Mouse (Mus musculus) liver, embryonic 12.5 days (tissue): Measurements from ENCODE around the gene Gm26657. TPM values are rescaled to one million over a fixed set of nuclear protein-coding genes. Genes with fewer than 3 reads are reported as not detected.

Source experiments
- ATAC-seq: fragments of 200-750 bp; cut with Nextera tagmentation; 2 replicates; pipeline ENCODE4 v1.8.0; 2017; ENCODE audit warnings: moderate number of reproducible peaks, mild to moderate bottlenecking, moderate library complexity
- H3K27ac ChIP-seq: fragments of 300-500 bp; sonication (generic); 2 replicates; pipeline ENCODE4 v1.5.1; 2016; ENCODE audit warnings: mild to moderate bottlenecking
- H3K27me3 ChIP-seq: fragments of 300-500 bp; sonication (generic); replicated peaks from 2 replicates; pipeline ENCODE4 v1.6.1; 2016; ENCODE audit warnings: mild to moderate bottlenecking, moderate library complexity
- H3K36me3 ChIP-seq: fragments of 300-500 bp; sonication (generic); 2 replicates; pipeline ENCODE4 v1.6.1; 2016; ENCODE audit warnings: mild to moderate bottlenecking, moderate library complexity
- H3K4me1 ChIP-seq: fragments of 300-500 bp; sonication (generic); 2 replicates; pipeline ENCODE4 v1.6.1; 2016
- H3K4me2 ChIP-seq: fragments of 300-500 bp; sonication (generic); 2 replicates; pipeline ENCODE4 v1.6.1; 2016; ENCODE audit warnings: mild to moderate bottlenecking, moderate library complexity
- H3K4me3 ChIP-seq: fragments of 300-500 bp; sonication (generic); 2 replicates; pipeline ENCODE4 v1.5.1; 2016; ENCODE audit warnings: mild to moderate bottlenecking, moderate library complexity
- H3K9ac ChIP-seq: fragments of 300-500 bp; sonication (generic); 2 replicates; pipeline ENCODE4 v1.6.1; 2016; ENCODE audit warnings: mild to moderate bottlenecking, moderate library complexity
- H3K9me3 ChIP-seq: fragments of 300-500 bp; sonication (generic); replicated peaks from 2 replicates; pipeline ENCODE4 v1.6.1; 2016; ENCODE audit warnings: mild to moderate bottlenecking, moderate library complexity
- WGBS: fragments of 180-500 bp; shearing (Covaris S2); methylation state at CpG from one replicate; pipeline ENCODE4 v1.1.7; 2016; ENCODE audit not compliant: insufficient replicate concordance; 5-methylcytosine and 5-hydroxymethylcytosine counted together
- polyA plus RNA-seq: library from polyadenylated mRNA; unstranded; fragments of >200 nt; fragmentation: Nextera tagmentation; extraction: Ambion mirVana; gene quantifications from 2 replicates; pipeline ENCODE4 v1.2.1, GENCODE M21; 2016

Gm26657 gene
- not detected in 2 replicates for polyA plus RNA-seq

DNA sequence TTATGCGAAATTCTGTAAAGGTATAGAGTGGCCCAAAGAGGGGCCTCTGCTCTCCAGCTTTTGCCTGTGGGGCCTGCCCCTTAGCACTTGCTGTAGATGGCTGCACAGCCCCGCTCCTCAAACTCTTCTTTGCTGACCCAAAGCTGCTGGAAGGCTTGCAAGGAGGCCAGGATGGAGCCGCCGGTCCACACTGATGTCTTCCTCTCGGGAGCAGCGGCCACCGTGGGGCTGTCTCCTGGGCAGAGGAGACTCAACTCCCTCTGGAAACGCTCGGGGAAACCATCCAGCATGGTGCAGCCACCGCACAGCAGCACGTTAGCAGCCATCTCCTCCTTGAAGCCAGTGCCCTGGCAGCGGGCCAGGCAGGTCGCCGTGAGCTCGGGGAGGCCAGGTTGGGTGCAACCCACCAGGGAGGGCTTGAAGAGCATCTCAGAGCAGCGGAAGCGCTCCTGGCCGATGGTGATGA, at the start of gene Gm26657:
Gene Gm26657 (plus strand): TSS at position 51 of the 466 bp plus-strand sequence.
- Histone ChIP-seq H3K9me3 (no peaks in the 10 kb centered on the region), H3K4me1 (no peaks in the 10 kb centered on the region), H3K27ac (no peak within 1 kb of the TSS), H3K9ac (no peak within 1 kb of the TSS), H3K27me3 (no peaks in the 10 kb centered on the region), H3K36me3 (peaks cover 11% of the 10 kb centered on the region), H3K4me2 (no peak within 1 kb of the TSS), H3K4me3 (no peak within 1 kb of the TSS)
- WGBS = 79% methylated on average over 18 of the region's 18 CpGs
- no peak for ATAC-seq

DNA sequence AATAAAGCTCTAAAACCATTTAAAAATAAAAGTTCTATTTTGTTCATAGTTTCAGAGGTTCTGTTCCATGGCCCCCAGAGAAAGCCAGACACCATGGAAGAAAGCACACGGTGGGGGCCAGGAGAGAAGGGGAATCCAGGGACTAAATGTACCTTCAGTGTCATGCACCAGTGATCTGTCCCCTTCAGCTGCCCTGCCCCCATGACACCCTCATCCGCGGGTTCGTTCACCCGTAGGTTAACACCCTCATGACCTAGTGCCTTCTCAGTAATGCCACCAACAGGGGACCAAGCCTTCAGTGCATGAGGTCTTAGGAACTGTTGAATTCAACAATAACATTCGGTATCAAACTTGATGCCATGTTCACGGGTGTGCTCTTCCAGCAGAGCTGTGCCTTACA, 43.5 kb upstream of the Gm26657 start:
- no peaks in the 10 kb centered on the region for H3K36me3 ChIP-seq
- H3K9ac ChIP-seq = no peak overlapping the region
- no peaks in the 10 kb centered on the region for H3K4me1 ChIP-seq
- H3K4me3 ChIP-seq = no peak overlapping the region
- H3K9me3 ChIP-seq = no peaks in the 10 kb centered on the region
- H3K4me2 ChIP-seq = no peak overlapping the region
- no peak for ATAC-seq
- H3K27me3 ChIP-seq = no peaks in the 10 kb centered on the region
- H3K27ac ChIP-seq = no peak overlapping the region
- 63% methylated on average over 7 of the region's 7 CpGs for WGBS

DNA sequence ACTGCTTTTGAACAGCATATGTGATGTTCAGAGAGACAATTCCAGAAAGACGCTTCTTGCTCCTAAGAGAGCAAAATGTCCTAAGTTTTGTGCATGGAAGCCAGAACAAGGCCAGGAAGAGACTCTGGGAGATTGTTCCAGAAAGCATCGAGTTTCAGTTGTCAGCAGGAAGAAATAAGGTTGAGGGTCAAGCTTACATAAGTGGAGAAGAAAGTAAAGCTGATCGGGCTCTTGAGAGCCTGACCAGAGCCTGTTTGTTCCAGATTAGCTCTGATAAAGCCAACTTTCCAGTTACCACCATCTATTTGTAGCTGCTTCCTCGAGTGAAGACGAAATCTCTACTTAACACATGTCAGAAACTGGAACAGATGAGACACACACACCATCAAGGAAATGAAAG, 41.2 kb upstream of the Gm26657 start:
- H3K27me3 ChIP-seq = no peaks in the 10 kb centered on the region
- H3K27ac ChIP-seq = no peak overlapping the region
- no peaks in the 10 kb centered on the region for H3K4me1 ChIP-seq
- no peak overlapping the region for H3K4me2 ChIP-seq
- no peak overlapping the region for H3K9ac ChIP-seq
- H3K9me3 ChIP-seq = no peaks in the 10 kb centered on the region
- no peak for ATAC-seq
- WGBS = 26% methylated on average over 5 of the region's 5 CpGs
- no peak overlapping the region for H3K4me3 ChIP-seq
- no peaks in the 10 kb centered on the region for H3K36me3 ChIP-seq

DNA sequence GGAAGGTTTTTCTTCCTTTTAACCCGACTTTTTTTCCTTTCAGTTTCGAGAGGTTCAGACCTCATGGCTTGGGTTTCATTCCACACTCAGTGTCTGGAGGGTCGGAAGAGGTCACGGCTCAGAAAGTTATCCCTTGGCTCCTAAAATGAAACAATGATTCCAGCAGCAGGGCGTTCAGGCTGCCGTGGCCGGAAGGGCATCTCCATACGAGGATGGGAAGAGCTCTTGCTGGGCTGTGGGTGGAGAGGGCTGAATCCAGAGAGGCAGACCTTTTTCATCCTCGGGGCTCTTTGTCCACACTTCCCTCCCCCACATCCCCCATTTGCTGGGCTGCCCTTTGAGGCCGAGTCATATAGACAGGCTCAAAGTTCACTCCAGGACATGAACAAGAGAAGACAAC, 37.6 kb upstream of the Gm26657 start:
- 41% methylated on average over 10 of the region's 10 CpGs for WGBS
- Histone ChIP-seq H3K4me1 (no peaks in the 10 kb centered on the region), H3K27ac (no peak overlapping the region), H3K4me2 (0 out of 2 replicates have a peak overlapping the region, but pooled peaks have one; percentile 22), H3K27me3 (no peaks in the 10 kb centered on the region), H3K9me3 (no peaks in the 10 kb centered on the region), H3K36me3 (no peaks in the 10 kb centered on the region), H3K9ac (no peak overlapping the region), H3K4me3 (no peak overlapping the region)
- ATAC-seq = no peak

DNA sequence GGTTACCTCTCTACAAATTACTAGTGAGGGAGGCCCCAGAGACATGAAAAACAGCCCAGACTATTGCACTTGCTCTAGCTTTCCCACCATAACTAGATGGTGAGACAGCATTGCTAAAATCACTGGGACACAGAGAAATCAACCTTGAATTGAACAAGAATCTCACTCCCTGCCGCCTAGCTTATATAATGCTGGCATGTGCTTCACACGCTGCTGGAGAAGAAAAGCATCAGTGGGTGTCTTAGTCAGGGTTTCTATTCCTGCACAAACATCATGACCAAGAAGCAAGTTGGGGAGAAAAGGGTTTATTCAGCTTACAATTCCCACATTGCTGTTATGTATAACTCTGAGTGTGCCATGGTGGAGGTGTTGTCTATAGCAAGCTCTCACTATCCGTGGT, 26.7 kb upstream of the Gm26657 start:
- no peaks in the 10 kb centered on the region for H3K36me3 ChIP-seq
- no peak overlapping the region for H3K4me3 ChIP-seq
- 68% methylated on average over 3 of the region's 3 CpGs for WGBS
- H3K9ac ChIP-seq = no peak overlapping the region
- H3K27me3 ChIP-seq = no peaks in the 10 kb centered on the region
- H3K4me2 ChIP-seq = no peak overlapping the region
- ATAC-seq = no peak
- no peak overlapping the region for H3K27ac ChIP-seq
- H3K4me1 ChIP-seq = no peaks in the 10 kb centered on the region
- H3K9me3 ChIP-seq = no peaks in the 10 kb centered on the region

DNA sequence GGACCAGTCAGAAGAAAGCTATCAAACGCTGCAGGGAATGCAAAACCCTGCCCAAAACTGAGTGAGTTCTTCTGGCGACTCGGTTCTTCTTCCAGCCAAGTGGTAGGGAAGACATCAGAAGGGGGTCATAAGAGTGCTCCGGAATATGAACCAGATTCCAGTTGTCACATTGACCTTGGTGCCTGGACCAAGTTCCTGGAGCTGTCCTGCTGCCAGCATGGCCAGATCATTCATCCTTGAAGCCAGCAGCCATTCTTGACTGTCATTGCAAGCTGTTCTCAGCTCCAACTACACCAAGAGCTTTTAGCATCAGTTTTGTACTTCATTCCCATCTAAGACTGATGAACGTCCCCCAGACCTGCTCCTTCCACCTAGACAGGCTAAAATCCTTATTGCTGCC, 23.1 kb upstream of the Gm26657 start:
- WGBS = 44% methylated on average over 5 of the region's 5 CpGs
- no peaks in the 10 kb centered on the region for H3K9me3 ChIP-seq
- H3K4me1 ChIP-seq = no peaks in the 10 kb centered on the region
- ATAC-seq = no peak
- no peak overlapping the region for H3K27ac ChIP-seq
- H3K9ac ChIP-seq = no peak overlapping the region
- H3K27me3 ChIP-seq = no peaks in the 10 kb centered on the region
- H3K36me3 ChIP-seq = no peaks in the 10 kb centered on the region
- no peak overlapping the region for H3K4me3 ChIP-seq
- no peak overlapping the region for H3K4me2 ChIP-seq

DNA sequence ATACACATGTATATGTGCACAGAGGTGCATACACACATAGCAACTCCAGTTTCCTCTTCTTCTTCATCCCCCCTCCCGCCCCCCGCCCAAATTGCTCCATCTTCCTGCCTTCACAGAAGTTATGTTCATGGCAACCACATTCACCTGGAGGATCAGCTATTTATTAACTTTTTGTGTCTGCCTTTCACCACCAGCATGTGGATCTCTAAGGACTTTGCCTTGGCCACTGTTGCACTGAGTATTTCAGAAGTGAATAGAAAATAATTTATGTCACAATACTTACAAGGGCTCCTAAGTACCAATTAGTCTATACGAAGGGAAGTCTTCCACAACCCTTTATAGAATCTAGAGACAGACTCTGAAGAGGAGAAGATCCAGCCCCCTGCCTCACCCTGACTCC, 21.9 kb upstream of the Gm26657 start:
- no peak overlapping the region for H3K4me2 ChIP-seq

DNA sequence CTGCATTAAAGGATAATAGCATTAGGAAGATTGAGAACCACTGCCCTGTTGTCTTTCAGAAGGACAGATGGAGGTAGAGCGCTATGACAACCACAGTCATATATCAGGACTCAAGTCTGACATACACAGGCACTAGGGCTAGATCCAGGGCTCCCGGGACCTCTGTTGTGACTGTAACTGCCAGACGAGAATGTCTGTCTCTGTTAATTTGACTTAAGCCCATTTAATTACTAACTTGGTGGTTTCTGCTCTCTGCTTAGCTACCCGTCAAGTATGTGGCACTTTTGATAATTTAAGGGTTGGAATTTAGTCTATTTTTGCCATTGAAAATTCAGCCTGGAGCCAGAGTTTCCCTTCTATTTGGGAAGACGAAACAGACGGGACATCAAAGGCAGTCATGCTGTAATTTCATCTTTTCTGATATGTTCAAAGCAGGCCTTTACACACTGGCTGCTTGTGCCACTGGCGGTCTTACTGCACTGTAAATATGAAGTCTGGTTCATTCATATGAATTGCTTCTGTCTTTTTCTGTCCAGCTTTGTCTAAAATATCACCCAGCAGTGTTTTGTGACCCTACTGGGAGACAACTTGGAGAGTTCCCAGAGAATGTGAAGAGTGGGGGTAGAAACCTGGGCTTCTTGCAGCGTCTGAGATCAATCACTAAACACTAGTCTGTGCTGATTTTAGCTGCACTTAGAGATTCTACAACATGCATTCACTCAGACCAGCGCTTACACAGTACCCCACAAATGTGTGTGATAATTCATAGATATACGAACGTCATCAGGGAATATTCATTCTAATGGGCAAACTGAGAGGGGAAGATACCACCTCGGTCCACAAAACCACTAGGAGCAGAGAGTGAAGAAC, 21.1 kb upstream of the Gm26657 start:
- no peaks in the 10 kb centered on the region for H3K9me3 ChIP-seq
- WGBS = 62% methylated on average over 12 of the region's 12 CpGs
- no peak overlapping the region for H3K27ac ChIP-seq
- H3K9ac ChIP-seq = no peak overlapping the region
- no peak overlapping the region for H3K4me3 ChIP-seq
- no peak for ATAC-seq
- H3K4me2 ChIP-seq = no peak overlapping the region
- H3K4me1 ChIP-seq = no peaks in the 10 kb centered on the region
- H3K36me3 ChIP-seq = no peaks in the 10 kb centered on the region
- no peaks in the 10 kb centered on the region for H3K27me3 ChIP-seq

More for the DNA sequence above, 21.9 kb upstream of the Gm26657 start:
- 68% methylated on average over 3 of the region's 3 CpGs for WGBS
- Histone ChIP-seq H3K27me3 (no peaks in the 10 kb centered on the region), H3K27ac (no peak overlapping the region), H3K36me3 (no peaks in the 10 kb centered on the region), H3K9me3 (no peaks in the 10 kb centered on the region), H3K4me1 (no peaks in the 10 kb centered on the region), H3K9ac (no peak overlapping the region), H3K4me3 (no peak overlapping the region)
- ATAC-seq = no peak

DNA sequence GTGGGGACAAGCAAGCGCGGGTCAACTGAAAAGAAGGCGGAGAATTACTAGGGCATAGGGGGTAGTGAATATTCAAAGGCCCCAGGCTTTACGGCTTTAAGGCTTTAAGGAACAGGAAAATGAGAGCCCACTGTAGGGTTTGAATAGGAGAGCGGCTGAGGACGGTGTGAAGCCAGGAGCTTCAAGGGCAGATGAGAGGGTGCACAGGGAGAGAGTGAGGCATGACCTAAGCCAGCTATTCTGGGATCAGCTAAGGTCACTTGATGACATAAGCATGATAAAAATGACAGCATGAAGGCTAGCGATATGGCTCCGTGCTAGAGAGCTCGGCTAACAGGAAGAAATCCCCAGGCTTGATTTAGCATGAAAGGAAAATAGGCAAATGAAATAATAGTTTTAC, 20.4 kb upstream of the Gm26657 start:
- H3K4me2 ChIP-seq = no peak overlapping the region
- no peaks in the 10 kb centered on the region for H3K9me3 ChIP-seq
- H3K27ac ChIP-seq = no peak overlapping the region
- H3K4me3 ChIP-seq = no peak overlapping the region
- no peaks in the 10 kb centered on the region for H3K36me3 ChIP-seq
- 57% methylated on average over 9 of the region's 9 CpGs for WGBS
- no peak for ATAC-seq
- no peaks in the 10 kb centered on the region for H3K4me1 ChIP-seq
- H3K9ac ChIP-seq = no peak overlapping the region
- H3K27me3 ChIP-seq = no peaks in the 10 kb centered on the region

DNA sequence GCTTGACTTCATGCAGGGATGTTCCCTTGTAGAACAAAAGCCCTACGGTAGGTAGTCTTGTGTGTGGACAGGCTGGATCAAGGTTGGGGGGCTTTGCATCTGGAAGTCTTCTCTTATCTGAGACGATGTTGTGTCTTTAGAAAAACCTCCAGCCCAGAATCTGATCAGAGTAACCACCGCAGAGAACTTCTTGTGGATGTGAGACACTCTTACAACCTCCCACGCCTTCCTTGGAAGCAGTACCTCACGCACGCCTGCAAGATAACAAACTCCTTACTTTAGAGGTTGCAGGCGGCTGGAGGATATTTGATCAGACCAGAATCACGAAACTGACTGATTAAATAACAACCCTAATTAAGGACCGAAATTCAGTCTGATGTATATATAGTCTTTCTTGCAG, 19.5 kb upstream of the Gm26657 start:
- Histone ChIP-seq H3K9ac (no peak overlapping the region), H3K4me2 (no peak overlapping the region), H3K36me3 (no peaks in the 10 kb centered on the region), H3K27me3 (no peaks in the 10 kb centered on the region), H3K9me3 (no peaks in the 10 kb centered on the region), H3K27ac (no peak overlapping the region), H3K4me1 (no peaks in the 10 kb centered on the region), H3K4me3 (no peak overlapping the region)
- ATAC-seq = no peak
- 64% methylated on average over 9 of the region's 9 CpGs for WGBS

DNA sequence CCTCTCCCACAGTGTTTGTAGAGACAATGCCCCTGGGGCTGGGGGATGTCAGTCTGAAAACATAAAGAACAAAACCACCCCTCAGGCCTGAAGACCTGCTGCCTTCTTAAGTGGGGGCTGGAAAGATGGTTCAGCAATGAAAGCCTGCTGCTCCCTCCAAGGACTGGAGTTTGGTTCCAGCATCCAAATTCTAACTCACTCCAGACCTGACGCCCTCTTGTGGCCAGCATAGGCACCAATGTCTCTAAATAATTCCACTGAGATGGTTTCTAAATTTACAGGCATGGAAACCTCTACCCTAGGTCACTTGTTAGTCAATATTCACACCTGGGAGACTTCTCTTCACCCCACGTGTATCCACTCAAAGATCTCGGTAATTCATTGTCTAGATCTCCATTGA, 18.4 kb upstream of the Gm26657 start:
- Histone ChIP-seq H3K4me2 (no peak overlapping the region), H3K36me3 (no peaks in the 10 kb centered on the region), H3K27me3 (no peaks in the 10 kb centered on the region), H3K4me1 (no peaks in the 10 kb centered on the region), H3K27ac (no peak overlapping the region), H3K4me3 (no peak overlapping the region), H3K9me3 (no peaks in the 10 kb centered on the region), H3K9ac (no peak overlapping the region)
- ATAC-seq = no peak
- 14% methylated on average over 3 of the region's 3 CpGs for WGBS

DNA sequence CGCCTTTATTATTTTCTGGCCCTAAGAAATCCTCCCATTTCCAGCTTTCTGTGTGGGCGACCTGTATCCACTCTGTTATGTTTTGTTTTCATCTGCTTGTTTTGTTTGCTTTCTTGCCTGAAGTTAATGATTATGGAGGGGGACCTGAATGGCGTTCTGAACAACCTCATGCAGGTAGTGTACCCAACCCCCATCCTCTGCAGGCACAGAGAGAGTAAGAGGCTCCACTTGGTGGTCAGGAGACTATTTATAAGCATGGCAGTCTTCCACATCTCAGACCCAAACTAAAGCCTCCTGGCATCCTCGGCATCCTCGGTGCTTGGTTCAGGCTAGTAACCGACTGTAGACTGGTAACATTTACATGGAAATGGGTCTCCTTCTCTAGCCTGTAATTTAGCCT, 17.5 kb upstream of the Gm26657 start:
- Histone ChIP-seq H3K4me3 (no peak overlapping the region), H3K4me1 (no peaks in the 10 kb centered on the region), H3K9me3 (no peaks in the 10 kb centered on the region), H3K4me2 (no peak overlapping the region), H3K27me3 (no peaks in the 10 kb centered on the region), H3K36me3 (no peaks in the 10 kb centered on the region), H3K9ac (no peak overlapping the region), H3K27ac (no peak overlapping the region)
- ATAC-seq = no peak
- 65% methylated on average over 6 of the region's 6 CpGs for WGBS

DNA sequence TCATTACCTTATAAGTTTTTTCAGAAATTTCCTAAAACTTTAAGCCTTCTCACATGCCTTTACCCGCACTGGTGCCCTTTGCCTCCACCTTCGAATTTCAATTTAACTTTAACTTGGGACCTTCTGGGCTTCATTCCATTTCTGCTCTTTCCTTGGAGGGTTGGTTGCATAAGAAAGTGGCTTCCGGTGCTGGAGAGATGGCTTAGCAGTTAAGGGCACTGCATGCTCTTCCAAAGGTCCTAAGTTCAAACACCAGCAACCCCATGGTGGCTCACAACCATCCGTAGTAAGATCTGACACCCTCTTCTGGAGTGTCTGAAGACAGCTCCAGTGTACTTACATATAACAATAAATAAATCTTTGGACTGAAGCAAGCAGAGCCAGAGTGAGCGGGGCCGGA, 16.6 kb upstream of the Gm26657 start:
- Histone ChIP-seq H3K4me1 (no peaks in the 10 kb centered on the region), H3K9ac (no peak overlapping the region), H3K4me3 (no peak overlapping the region), H3K27me3 (no peaks in the 10 kb centered on the region), H3K27ac (no peak overlapping the region), H3K4me2 (no peak overlapping the region), H3K36me3 (no peaks in the 10 kb centered on the region), H3K9me3 (no peaks in the 10 kb centered on the region)
- 75% methylated on average over 6 of the region's 6 CpGs for WGBS
- ATAC-seq = no peak
